Comparison of ENCODE assay signal across 11 mouse cellular contexts in the genomic region with DNA sequence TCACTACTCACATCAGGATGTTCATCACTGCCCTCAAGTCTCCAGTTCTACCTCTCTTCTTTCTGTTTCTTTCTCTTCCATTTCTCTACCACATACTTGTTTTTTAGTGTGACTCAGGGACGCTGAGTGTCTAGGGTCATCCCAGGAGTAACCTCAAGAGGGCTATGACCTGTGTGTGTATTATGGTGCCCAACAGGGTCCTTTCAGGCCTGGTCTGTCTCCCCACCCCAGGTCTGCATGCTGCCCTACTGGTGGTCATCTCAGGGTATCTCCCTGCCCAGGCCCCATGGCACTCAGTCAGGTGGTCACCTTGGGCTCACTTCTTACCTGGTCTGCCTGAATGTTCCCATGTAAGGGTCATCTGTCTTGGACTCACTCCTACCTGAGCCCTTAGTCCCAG.
"Had no signal": no experiment of that assay in that cellular context is flagged by ENCODE, and none has a peak within 500 bp of the region (broad histone marks: within the 10 kb centered on the region; RNA-seq: fewer than 3 reads in every experiment).

No protein-coding gene starts in this region.

- DNase-seq: kidney, adult 2 months; kidney, postnatal 36 days; layer of hippocampus, adult 9-11 months; layer of hippocampus, postnatal 36 days; lung, adult 18-20 months; thymus, adult 18-20 months; thymus, postnatal 14 days had no signal

- H3K27ac ChIP-seq: kidney, embryonic 15.5 days; limb, embryonic 13.5 days; liver, embryonic 14.5 days; neural tube, embryonic 12.5 days had no signal

- H3K27me3 ChIP-seq: kidney, embryonic 15.5 days; limb, embryonic 13.5 days; neural tube, embryonic 12.5 days had no signal

- H3K9ac ChIP-seq: kidney, embryonic 15.5 days; limb, embryonic 13.5 days; liver, embryonic 14.5 days; neural tube, embryonic 12.5 days had no signal

- H3K4me1 ChIP-seq: kidney, embryonic 15.5 days; limb, embryonic 13.5 days; neural tube, embryonic 12.5 days had no signal

- H3K4me3 ChIP-seq: kidney, embryonic 15.5 days; limb, embryonic 13.5 days; neural tube, embryonic 12.5 days had no signal

- H3K36me3 ChIP-seq: kidney, embryonic 15.5 days; limb, embryonic 13.5 days; neural tube, embryonic 12.5 days had no signal

- H3K4me2 ChIP-seq: kidney, embryonic 15.5 days; limb, embryonic 13.5 days; neural tube, embryonic 12.5 days had no signal

- H3K9me3 ChIP-seq: kidney, embryonic 15.5 days; limb, embryonic 13.5 days; neural tube, embryonic 12.5 days had no signal
